Mouse (Mus musculus): ENCODE data around the gene Hs2st1. TPM values are rescaled to one million over a fixed set of nuclear protein-coding genes. Genes with fewer than 3 reads are reported as not detected.

Hs2st1 gene
- polyA plus RNA-seq, 1 experiment from 2014 or later: 39.1 TPM

GRCm38 (mm10) chr3:144513169-144514121 is 56.5 kb downstream of the Hs2st1 start:
- Histone ChIP-seq H3K27me3 (no peaks in the 10 kb centered on the region), H3K9ac (no peak overlapping the region), H3K4me2 (no peak overlapping the region), H3K9me3 (no peaks in the 10 kb centered on the region), H3K36me3 (replicated peaks) (no peaks in the 10 kb centered on the region), H3K4me3 (replicated peaks) (no peak overlapping the region), H3K27ac (no peak overlapping the region), H3K4me1 (0 out of 2 replicates have a peak, but pooled peaks cover under 1% of the 10 kb centered on the region)
- ATAC-seq (ENCODE audit: low FRiP score): no peak
- 93% methylated on average over 16 of the region's 16 CpGs for WGBS

GRCm38 (mm10) chr3:144510724-144511123 is 59.3 kb downstream of the Hs2st1 start:
- Histone ChIP-seq H3K4me3 (replicated peaks) (no peak overlapping the region), H3K4me1 (peaks cover 20% of the 10 kb centered on the region), H3K27me3 (no peaks in the 10 kb centered on the region), H3K9me3 (no peaks in the 10 kb centered on the region), H3K4me2 (no peak overlapping the region), H3K27ac (no peak overlapping the region), H3K36me3 (replicated peaks) (no peaks in the 10 kb centered on the region), H3K9ac (no peak overlapping the region)
- no peak for ATAC-seq (ENCODE audit: low FRiP score)
- WGBS: 88% methylated on average over 3 of the region's 3 CpGs

- Histone ChIP-seq H3K9ac (no peak overlapping the region), H3K27me3 (no peaks in the 10 kb centered on the region), H3K27ac (no peak overlapping the region), H3K9me3 (no peaks in the 10 kb centered on the region), H3K36me3 (replicated peaks) (no peaks in the 10 kb centered on the region), H3K4me1 (peaks cover 23% of the 10 kb centered on the region), H3K4me2 (no peak overlapping the region), H3K4me3 (replicated peaks) (no peak overlapping the region)
- WGBS: 91% methylated on average over 4 of the region's 4 CpGs
- ATAC-seq (ENCODE audit: low FRiP score): 0 out of 2 replicates have a peak, but pooled peaks have one; percentile 52
Measured at GRCm38 (mm10) chr3:144508342-144508741, 61.6 kb downstream of the Hs2st1 start.

- H3K36me3 ChIP-seq (replicated peaks): no peaks in the 10 kb centered on the region
- 30% methylated on average over 5 of the region's 5 CpGs for WGBS
Measured at GRCm38 (mm10) chr3:144507885-144508284, 62.1 kb downstream of the Hs2st1 start.

GRCm38 (mm10) chr3:144506213-144506612 is 63.8 kb downstream of the Hs2st1 start:
- WGBS: 18% methylated on average over 3 of the region's 3 CpGs
- Histone ChIP-seq H3K36me3 (replicated peaks) (no peaks in the 10 kb centered on the region), H3K9me3 (no peaks in the 10 kb centered on the region), H3K27me3 (no peaks in the 10 kb centered on the region), H3K4me3 (replicated peaks) (no peak overlapping the region), H3K4me1 (peaks cover 23% of the 10 kb centered on the region), H3K9ac (no peak overlapping the region), H3K4me2 (no peak overlapping the region), H3K27ac (peak overlapping the region; percentile 11; the same call in 1 of the 2 replicates)
- ATAC-seq (ENCODE audit: low FRiP score): 0 out of 2 replicates have a peak, but pooled peaks have one; percentile 18

More at GRCm38 (mm10) chr3:144507885-144508284, 62.1 kb downstream of the Hs2st1 start:
- Histone ChIP-seq H3K9ac (no peak overlapping the region), H3K4me2 (no peak overlapping the region), H3K9me3 (no peaks in the 10 kb centered on the region), H3K27me3 (no peaks in the 10 kb centered on the region), H3K27ac (no peak overlapping the region), H3K4me1 (peaks cover 23% of the 10 kb centered on the region), H3K4me3 (replicated peaks) (no peak overlapping the region)
- no peak for ATAC-seq (ENCODE audit: low FRiP score)

GRCm38 (mm10) chr3:144501930-144502329 is 68.1 kb downstream of the Hs2st1 start:
- Histone ChIP-seq H3K9me3 (no peaks in the 10 kb centered on the region), H3K9ac (no peak overlapping the region), H3K4me1 (peaks cover 21% of the 10 kb centered on the region), H3K4me2 (no peak overlapping the region), H3K27me3 (no peaks in the 10 kb centered on the region), H3K36me3 (replicated peaks) (no peaks in the 10 kb centered on the region), H3K4me3 (replicated peaks) (no peak overlapping the region), H3K27ac (no peak overlapping the region)
- ATAC-seq (ENCODE audit: low FRiP score): no peak
- 74% methylated on average over 7 of the region's 7 CpGs for WGBS

- no peak overlapping the region for H3K4me3 ChIP-seq (replicated peaks)
- no peak overlapping the region for H3K9ac ChIP-seq
- H3K36me3 ChIP-seq (replicated peaks): no peaks in the 10 kb centered on the region
- no peak overlapping the region for H3K4me2 ChIP-seq
- ATAC-seq (ENCODE audit: low FRiP score): no peak
- no peaks in the 10 kb centered on the region for H3K27me3 ChIP-seq
- H3K4me1 ChIP-seq: peaks cover 17% of the 10 kb centered on the region
- 79% methylated on average over 5 of the region's 5 CpGs for WGBS
- no peak overlapping the region for H3K27ac ChIP-seq
- no peaks in the 10 kb centered on the region for H3K9me3 ChIP-seq
Measured at GRCm38 (mm10) chr3:144496762-144497161, 73.2 kb downstream of the Hs2st1 start.

- H3K4me3 ChIP-seq (replicated peaks): no peak overlapping the region
- peaks cover 17% of the 10 kb centered on the region for H3K4me1 ChIP-seq
- no peak overlapping the region for H3K4me2 ChIP-seq
- H3K9me3 ChIP-seq: no peaks in the 10 kb centered on the region
- WGBS: 71% methylated on average over 5 of the region's 5 CpGs
- H3K9ac ChIP-seq: no peak overlapping the region
- ATAC-seq (ENCODE audit: low FRiP score): peak; percentile 64
- H3K27ac ChIP-seq: no peak overlapping the region; the same call in 1 of the 2 replicates
- no peaks in the 10 kb centered on the region for H3K27me3 ChIP-seq
- no peaks in the 10 kb centered on the region for H3K36me3 ChIP-seq (replicated peaks)
Measured at GRCm38 (mm10) chr3:144494838-144495237, 75.1 kb downstream of the Hs2st1 start.

GRCm38 (mm10) chr3:144488787-144489186 is 81.2 kb downstream of the Hs2st1 start:
- H3K9ac ChIP-seq: no peak overlapping the region
- H3K27ac ChIP-seq: no peak overlapping the region
- no peak overlapping the region for H3K4me3 ChIP-seq (replicated peaks)
- 94% methylated on average over 2 of the region's 2 CpGs for WGBS
- no peak overlapping the region for H3K4me2 ChIP-seq
- no peaks in the 10 kb centered on the region for H3K36me3 ChIP-seq (replicated peaks)
- H3K27me3 ChIP-seq: no peaks in the 10 kb centered on the region
- H3K9me3 ChIP-seq: no peaks in the 10 kb centered on the region
- no peaks in the 10 kb centered on the region for H3K4me1 ChIP-seq
- no peak for ATAC-seq (ENCODE audit: low FRiP score)

GRCm38 (mm10) chr3:144480595-144480994 is 89.4 kb downstream of the Hs2st1 start:
- Histone ChIP-seq H3K27me3 (no peaks in the 10 kb centered on the region), H3K36me3 (replicated peaks) (no peaks in the 10 kb centered on the region), H3K9me3 (no peaks in the 10 kb centered on the region), H3K4me2 (no peak overlapping the region), H3K9ac (no peak overlapping the region), H3K4me3 (replicated peaks) (no peak overlapping the region), H3K27ac (no peak overlapping the region), H3K4me1 (peaks cover 7% of the 10 kb centered on the region)
- WGBS: 87% methylated on average over 5 of the region's 5 CpGs
- no peak for ATAC-seq (ENCODE audit: low FRiP score)

- Histone ChIP-seq H3K4me3 (replicated peaks) (no peak overlapping the region), H3K36me3 (replicated peaks) (no peaks in the 10 kb centered on the region), H3K4me2 (no peak overlapping the region), H3K9ac (no peak overlapping the region), H3K27ac (0 out of 2 replicates have a peak overlapping the region, but pooled peaks have one; percentile 5), H3K4me1 (peaks cover 8% of the 10 kb centered on the region), H3K9me3 (no peaks in the 10 kb centered on the region), H3K27me3 (no peaks in the 10 kb centered on the region)
- no peak for ATAC-seq (ENCODE audit: low FRiP score)
- WGBS: 90% methylated on average over 7 of the region's 7 CpGs
Measured at GRCm38 (mm10) chr3:144478427-144478794, 91.6 kb downstream of the Hs2st1 start.

- H3K4me3 ChIP-seq (replicated peaks): no peak overlapping the region
- H3K4me2 ChIP-seq: no peak overlapping the region
- H3K36me3 ChIP-seq (replicated peaks): no peaks in the 10 kb centered on the region
- H3K27me3 ChIP-seq: no peaks in the 10 kb centered on the region
- ATAC-seq (ENCODE audit: low FRiP score): 0 out of 2 replicates have a peak, but pooled peaks have one; percentile 33
- 88% methylated on average over 12 of the region's 12 CpGs for WGBS
- no peak overlapping the region for H3K27ac ChIP-seq
- H3K4me1 ChIP-seq: peaks cover 13% of the 10 kb centered on the region
- H3K9me3 ChIP-seq: no peaks in the 10 kb centered on the region
- no peak overlapping the region for H3K9ac ChIP-seq
Measured at GRCm38 (mm10) chr3:144477707-144478426, 92.1 kb downstream of the Hs2st1 start.

Data from forebrain, embryonic 12.5 days (tissue).